ENCODE assay signal across 17 mouse cellular contexts in genomic region chr1:134715092-134715491, GRCm38 (mm10).
DNase-seq lines count a peak whose midpoint lies in the region; ATAC-seq lines count a peak whose summit lies in the region.
"Had no signal": no experiment of that assay in that cellular context is flagged by ENCODE, and none has a peak within 500 bp of the region (broad histone marks: within the 10 kb centered on the region; RNA-seq: fewer than 3 reads in every experiment).

No protein-coding gene starts in this region.

- peak; percentile 90 for DNase-seq in cerebellum, adult 11-12 months
- peak; percentile 54 for DNase-seq in left cerebral cortex, postnatal 4 days
- DNase-seq in left cerebral cortex, postnatal 14 days (ENCODE audit: low spot score in 2 of 2): no peak
- peak; percentile 77 for DNase-seq in cerebellum, adult 8-10 months
- DNase-seq in cerebellum, postnatal 36 days: peak; percentile 79 to 80
- DNase-seq in thymus, postnatal 36 days: no peak
- DNase-seq: adrenal gland, postnatal 14 days; heart, postnatal 10 days; kidney, postnatal 14 days; layer of hippocampus, postnatal 36 days; lung, adult 18-20 months; lung, postnatal 14 days; thymus, postnatal 25 days had no signal

- intact Hi-C loops in left cerebral cortex, postnatal 4 days (cut with DNase I): no loop called here
- intact Hi-C loops in left cerebral cortex, postnatal 14 days (cut with DNase I): no loop called here

- no peak for ATAC-seq in cerebellum, adult (ENCODE audit: insufficient number of reproducible peaks, low FRiP score, low TSS enrichment)
- ATAC-seq: forebrain, embryonic 13.5 days; intestine, postnatal 0 days; liver, embryonic 12.5 days had no signal

Comparison
In these comparisons a context has a peak if more than half of its experiments do, and no peak if none do; other contexts are left out.
1. DNase-seq: peak in cerebellum, adult 11-12 months (single experiment), left cerebral cortex, postnatal 4 days (single experiment), cerebellum, adult 8-10 months (single experiment) and cerebellum, postnatal 36 days (2 of 2); none in left cerebral cortex, postnatal 14 days (0 of 2) and thymus, postnatal 36 days (0 of 2).